Mouse (Mus musculus): ENCODE results near the gene Tcap.

- no peak for TF ChIP-seq CTCF (IDR thresholded peaks at IDR 0.05; ENCODE audit: low read depth, low read length)
- TF ChIP-seq POLR2A (IDR thresholded peaks at IDR 0.05; ENCODE audit: extremely low read depth, insufficient read depth, low read length): no peak
Observed at GRCm38 (mm10) chr11:98388282-98388681, 4.7 kb downstream of the Tcap start.
